Mouse (Mus musculus) hindlimb bud, embryonic 11.5 days (tissue): ENCODE measurements around the gene Exoc3l4.
A peak's percentile ranks its signal among the peaks of the same experiment; 100 is the strongest.

Source experiments
- DNase-seq: peaks from one replicate; pipeline ENCODE4 v3.0.0-alpha.2; 2012; ENCODE audit warnings: low read depth, low spot score; ENCODE audit errors: extremely low spot score

The Exoc3l4 gene

GRCm38 (mm10) chr12:111416921-111417779 is at the start of gene Exoc3l4:
TSS of gene Exoc3l4 (plus strand) at chr12:111417017.
- no peak for DNase-seq

- DNase-seq, result no peak
These were observed 49.8 kb upstream of the Exoc3l4 start for GRCm38 (mm10) chr12:111367065-111367464.

- no peak for DNase-seq
These were observed 46.6 kb upstream of the Exoc3l4 start for GRCm38 (mm10) chr12:111370249-111370648.

GRCm38 (mm10) chr12:111371905-111372304 is 44.9 kb upstream of the Exoc3l4 start:
- no peak for DNase-seq

- DNase-seq, result no peak
These were observed 43.4 kb upstream of the Exoc3l4 start for GRCm38 (mm10) chr12:111373411-111373810.

- no peak for DNase-seq
These were observed 42.1 kb upstream of the Exoc3l4 start for GRCm38 (mm10) chr12:111374727-111375126.

- no peak for DNase-seq
These were observed 41.3 kb upstream of the Exoc3l4 start for GRCm38 (mm10) chr12:111375559-111375958.

GRCm38 (mm10) chr12:111376053-111376452 is 40.8 kb upstream of the Exoc3l4 start:
- DNase-seq, result no peak

- no peak for DNase-seq
These were observed 39.9 kb upstream of the Exoc3l4 start for GRCm38 (mm10) chr12:111376826-111377331.

GRCm38 (mm10) chr12:111377376-111377973 is 39.3 kb upstream of the Exoc3l4 start, which contains the start of gene Cdc42bpb:
TSS of gene Cdc42bpb (minus strand) at chr12:111377718.
- peak; percentile 42 for DNase-seq

- DNase-seq, result no peak
These were observed 38.8 kb upstream of the Exoc3l4 start for GRCm38 (mm10) chr12:111377986-111378490.

GRCm38 (mm10) chr12:111378812-111379211 is 38.0 kb upstream of the Exoc3l4 start:
- DNase-seq, result no peak

- no peak for DNase-seq
These were observed 30.8 kb upstream of the Exoc3l4 start for GRCm38 (mm10) chr12:111385883-111386641.

- DNase-seq, result no peak
These were observed 30.1 kb upstream of the Exoc3l4 start for GRCm38 (mm10) chr12:111386642-111387120.

- no peak for DNase-seq
These were observed 29.7 kb upstream of the Exoc3l4 start for GRCm38 (mm10) chr12:111387146-111387545.

- no peak for DNase-seq
These were observed 22.8 kb upstream of the Exoc3l4 start for GRCm38 (mm10) chr12:111394008-111394407.

- DNase-seq, result no peak
These were observed 19.8 kb upstream of the Exoc3l4 start for GRCm38 (mm10) chr12:111396997-111397396.

GRCm38 (mm10) chr12:111401454-111402184 is 15.2 kb upstream of the Exoc3l4 start:
- DNase-seq, result peak; percentile 68

- no peak for DNase-seq
These were observed 11.9 kb upstream of the Exoc3l4 start for GRCm38 (mm10) chr12:111404880-111405279.

- no peak for DNase-seq
These were observed 10.2 kb upstream of the Exoc3l4 start, which contains the start of gene Lbhd2 for GRCm38 (mm10) chr12:111406622-111407021. TSS of gene Lbhd2 (plus strand) at chr12:111406809.
